In the genomic region with DNA sequence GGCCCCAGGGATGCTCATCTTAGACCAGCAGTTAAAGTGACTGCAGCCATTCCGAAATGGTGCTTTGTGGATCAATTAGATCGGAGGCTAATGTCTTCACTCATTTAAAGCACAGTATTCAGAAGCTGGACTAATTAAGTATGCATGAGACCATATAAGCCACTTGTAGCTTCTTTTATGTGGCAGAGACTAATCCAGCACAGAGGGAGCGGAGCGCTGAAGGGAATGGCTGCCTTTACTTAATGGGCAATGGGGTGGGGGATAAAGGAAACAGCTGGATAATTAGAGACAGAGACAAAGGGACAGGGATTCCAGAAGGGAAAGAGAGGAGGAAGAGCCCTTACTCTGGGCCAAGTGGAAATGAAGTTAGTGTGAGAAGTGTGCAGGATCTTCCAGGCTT, we compare ENCODE assay signal across 20 mouse cellular contexts. TPM values are rescaled to one million over a fixed set of nuclear protein-coding genes. Genes with fewer than 3 reads are reported as not detected.
DNase-seq lines count a peak whose midpoint lies in the region; ATAC-seq lines count a peak whose summit lies in the region.
"Had no signal": no experiment of that assay in that cellular context is flagged by ENCODE, and none has a peak within 500 bp of the region (broad histone marks: within the 10 kb centered on the region; RNA-seq: fewer than 3 reads in every experiment).

No protein-coding gene starts in this region.

- DNase-seq in forebrain, embryonic 11.5 days (ENCODE audit: low spot score), result peak; percentile 58
- DNase-seq in lung, postnatal 4 days, result no peak
- DNase-seq in neural tube, embryonic 10.5 days (ENCODE audit: extremely low spot score, low spot score), result no peak
- no peak for DNase-seq in urinary bladder, postnatal 4 days (ENCODE audit: low spot score in 2 of 2)
- DNase-seq in T-cell, adult 2 months (ENCODE audit: low spot score), result no peak
- DNase-seq: adrenal gland, postnatal 25 days; cerebellum, adult 11-12 months; cerebellum, postnatal 14 days; heart, postnatal 10 days; kidney, adult 2 months; kidney, postnatal 10 days; liver, embryonic 13.5 days; lung, postnatal 14 days; thymus, adult 2 months had no signal

- 10% methylated on average over 4 of the region's 4 CpGs for WGBS in forebrain, embryonic 11.5 days
- WGBS in forebrain, embryonic 15.5 days, result 9% methylated on average over 4 of the region's 4 CpGs
- WGBS in lung, embryonic 16.5 days, result 72% methylated on average over 4 of the region's 4 CpGs
- 22% methylated on average over 4 of the region's 4 CpGs for WGBS in neural tube, embryonic 12.5 days

- H3K9me3 ChIP-seq in forebrain, embryonic 11.5 days (ENCODE audit: control insufficient read depth, low read length), result no peaks in the 10 kb centered on the region
- H3K9me3 ChIP-seq in forebrain, embryonic 15.5 days, result no peaks in the 10 kb centered on the region
- H3K9me3 ChIP-seq in lung, embryonic 16.5 days (ENCODE audit: control insufficient read depth, low read length), result no peaks in the 10 kb centered on the region
- H3K9me3 ChIP-seq in neural tube, embryonic 12.5 days, result no peaks in the 10 kb centered on the region
- H3K9me3 ChIP-seq: limb, embryonic 13.5 days; liver, embryonic 13.5 days had no signal

- no peak overlapping the region for H3K4me3 ChIP-seq in forebrain, embryonic 11.5 days (ENCODE audit: low read depth, low read length)
- no peak overlapping the region for H3K4me3 ChIP-seq in forebrain, embryonic 15.5 days
- no peak overlapping the region for H3K4me3 ChIP-seq in lung, embryonic 16.5 days (ENCODE audit: low read length)
- no peak overlapping the region for H3K4me3 ChIP-seq in neural tube, embryonic 12.5 days
- H3K4me3 ChIP-seq: limb, embryonic 13.5 days; liver, embryonic 13.5 days had no signal

- H3K27me3 ChIP-seq in forebrain, embryonic 11.5 days (ENCODE audit: control insufficient read depth, insufficient read depth, low read length), result peaks cover 32% of the 10 kb centered on the region
- H3K27me3 ChIP-seq in forebrain, embryonic 15.5 days, result peaks cover 4% of the 10 kb centered on the region; the same call in 1 of the 2 replicates
- no peaks in the 10 kb centered on the region for H3K27me3 ChIP-seq in lung, embryonic 16.5 days (ENCODE audit: control insufficient read depth, insufficient read depth, low read depth, low read length)
- H3K27me3 ChIP-seq in neural tube, embryonic 12.5 days (replicated peaks), result peaks cover 5% of the 10 kb centered on the region; the same call in 1 of the 2 replicates
- H3K27me3 ChIP-seq: limb, embryonic 13.5 days; liver, embryonic 13.5 days had no signal

- no peak overlapping the region for H3K4me2 ChIP-seq in forebrain, embryonic 11.5 days (ENCODE audit: low read depth, low read length, severe bottlenecking)
- H3K4me2 ChIP-seq in forebrain, embryonic 15.5 days (replicated peaks), result no peak overlapping the region
- no peak overlapping the region for H3K4me2 ChIP-seq in lung, embryonic 16.5 days (ENCODE audit: low read depth, low read length)
- no peak overlapping the region for H3K4me2 ChIP-seq in neural tube, embryonic 12.5 days (replicated peaks)
- H3K4me2 ChIP-seq: heart, embryonic 11.5 days; limb, embryonic 13.5 days; liver, embryonic 13.5 days had no signal

- peak; percentile 85 for ATAC-seq in forebrain, embryonic 11.5 days (replicated peaks; ENCODE audit: low FRiP score)
- no peak; the same call in 1 of the 2 replicates for ATAC-seq in forebrain, embryonic 15.5 days (replicated peaks)
- ATAC-seq in lung, embryonic 16.5 days (ENCODE audit: low read depth), result 0 out of 2 replicates have a peak, but pooled peaks have one; percentile 47
- peak; percentile 56; the same call in 1 of the 2 replicates for ATAC-seq in neural tube, embryonic 12.5 days (ENCODE audit: low FRiP score, low read depth)

- no peak overlapping the region for H3K9ac ChIP-seq in forebrain, embryonic 11.5 days (ENCODE audit: low read length)
- H3K9ac ChIP-seq in forebrain, embryonic 15.5 days (replicated peaks), result no peak overlapping the region
- H3K9ac ChIP-seq in lung, embryonic 16.5 days (ENCODE audit: low read length), result no peak overlapping the region
- no peak overlapping the region for H3K9ac ChIP-seq in neural tube, embryonic 12.5 days
- H3K9ac ChIP-seq: limb, embryonic 13.5 days; liver, embryonic 13.5 days had no signal

- H3K4me1 ChIP-seq in forebrain, embryonic 11.5 days (replicated peaks; ENCODE audit: control insufficient read depth, insufficient read depth, low read length), result no peaks in the 10 kb centered on the region
- H3K4me1 ChIP-seq in forebrain, embryonic 15.5 days, result 0 out of 2 replicates have a peak, but pooled peaks cover 3% of the 10 kb centered on the region
- no peaks in the 10 kb centered on the region for H3K4me1 ChIP-seq in lung, embryonic 16.5 days (replicated peaks; ENCODE audit: control insufficient read depth, insufficient read depth, low read length)
- no peaks in the 10 kb centered on the region for H3K4me1 ChIP-seq in neural tube, embryonic 12.5 days
- H3K4me1 ChIP-seq: liver, embryonic 13.5 days had no signal

- H3K36me3 ChIP-seq in forebrain, embryonic 11.5 days (ENCODE audit: control insufficient read depth, insufficient read depth, low read length), result no peaks in the 10 kb centered on the region
- no peaks in the 10 kb centered on the region for H3K36me3 ChIP-seq in forebrain, embryonic 15.5 days
- H3K36me3 ChIP-seq in lung, embryonic 16.5 days (ENCODE audit: control insufficient read depth, insufficient read depth, low read length), result no peaks in the 10 kb centered on the region
- no peaks in the 10 kb centered on the region for H3K36me3 ChIP-seq in neural tube, embryonic 12.5 days
- H3K36me3 ChIP-seq: G1E; liver, embryonic 13.5 days had no signal

- H3K27ac ChIP-seq in forebrain, embryonic 11.5 days (ENCODE audit: low read depth, low read length), result no peak overlapping the region
- H3K27ac ChIP-seq in forebrain, embryonic 15.5 days (replicated peaks), result no peak overlapping the region
- H3K27ac ChIP-seq in lung, embryonic 16.5 days (ENCODE audit: low read length), result no peak overlapping the region
- H3K27ac ChIP-seq in neural tube, embryonic 12.5 days, result no peak overlapping the region
- H3K27ac ChIP-seq: limb, embryonic 13.5 days; liver, embryonic 13.5 days had no signal

RNA-seq across cellular contexts. Expression of a gene that starts 46.4 kb away (rescaled TPM):
- 6.1 and 6.8 TPM in 2 replicates for polyA plus RNA-seq in forebrain, embryonic 11.5 days (2014; fragmentation: Nextera tagmentation; extraction: Ambion mirVana)
- polyA plus RNA-seq in forebrain, embryonic 15.5 days (2015; fragmentation: Nextera tagmentation; extraction: Ambion mirVana), result 20.7 and 21.1 TPM in 2 replicates
- 9.7 and 11.3 TPM in 2 replicates for polyA plus RNA-seq in lung, embryonic 16.5 days (2015; fragmentation: Nextera tagmentation; extraction: Ambion mirVana)
- polyA plus RNA-seq in neural tube, embryonic 12.5 days (2016; fragmentation: Nextera tagmentation; extraction: Ambion mirVana), result 22.5 and 26.6 TPM in 2 replicates
- polyA plus RNA-seq: G1E had no signal
